Mouse (Mus musculus) small intestine, adult 2 months (tissue): ENCODE measurements at regions not wholly inside any gene's neighbourhood (a gene's known extent, or its start where the extent isn't known, plus 50 kb on each side); places are given as distances from the start of the nearest gene placed in this dataset.

ENCODE experiments used
- CTCF ChIP-seq: fragments of 200-500 bp; IDR thresholded peaks from 2 replicates; pipeline ENCODE4 v1.5.1; 2012; ENCODE audit warnings: low read depth, mild to moderate bottlenecking, control low read depth, inconsistent platforms, low read length, moderate library complexity, mixed read lengths; ENCODE audit not compliant: insufficient replicate concordance, insufficient read length; ENCODE audit errors: extremely low read depth
- POLR2A ChIP-seq: fragments of 200-500 bp; IDR thresholded peaks from 2 replicates; pipeline ENCODE4 v1.6.1; 2012; ENCODE audit warnings: low read depth, mild to moderate bottlenecking, control low read depth, inconsistent platforms, low read length, moderate library complexity

- no peak for TF ChIP-seq CTCF
- TF ChIP-seq POLR2A, result no peak
Observed at GRCm38 (mm10) chr9:23136511-23136910, 86.4 kb upstream of the Bmper start.
